Mouse (Mus musculus) olfactory bulb, adult 2 months (tissue): ENCODE measurements around the gene Myl3.

Experiments used
- CTCF ChIP-seq: fragments of 200-500 bp; IDR thresholded peaks from 2 replicates; pipeline ENCODE4 v1.5.1; 2012; ENCODE audit warnings: low read depth, mild to moderate bottlenecking, low read length, moderate library complexity; ENCODE audit not compliant: insufficient read depth
- POLR2A ChIP-seq: fragments of 200-500 bp; IDR thresholded peaks from 2 replicates; pipeline ENCODE4 v1.6.1; 2012; ENCODE audit warnings: mild to moderate bottlenecking, low read depth, low read length, moderate library complexity; ENCODE audit not compliant: insufficient read depth

- TF ChIP-seq POLR2A (no peak), CTCF (no peak)
Measured at GRCm38 (mm10) chr9:110736362-110736761, 5.3 kb upstream of the Myl3 start.
